Mouse (Mus musculus): ENCODE measurements around the gene Sgms2. TPM values are rescaled to one million over a fixed set of nuclear protein-coding genes. Genes with fewer than 3 reads are reported as not detected.
A peak's percentile ranks its signal among the peaks of the same experiment; 100 is the strongest.

Gene Sgms2
- polyA plus RNA-seq (2015; fragmentation: Nextera tagmentation; extraction: Ambion mirVana) = 0.61 and 0.71 TPM in 2 replicates

- Histone ChIP-seq H3K4me3 (replicated peaks) (peak within 1 kb of the TSS; percentile 77), H3K4me1 (replicated peaks) (peaks cover 12% of the 10 kb centered on the region), H3K36me3 (no peaks in the 10 kb centered on the region), H3K9me3 (no peaks in the 10 kb centered on the region), H3K4me2 (replicated peaks) (peak within 1 kb of the TSS; percentile 96), H3K9ac (replicated peaks) (peak within 1 kb of the TSS; percentile 75), H3K27ac (no peak within 1 kb of the TSS), H3K27me3 (peaks cover 65% of the 10 kb centered on the region)
- no peak for ATAC-seq
- WGBS = 87% methylated on average over 2 of the region's 2 CpGs
Measured at GRCm38 (mm10) chr3:131491361-131491925, at the start of gene Sgms2. Gene Sgms2 (minus strand): TSS chr3:131491411.

DNA sequence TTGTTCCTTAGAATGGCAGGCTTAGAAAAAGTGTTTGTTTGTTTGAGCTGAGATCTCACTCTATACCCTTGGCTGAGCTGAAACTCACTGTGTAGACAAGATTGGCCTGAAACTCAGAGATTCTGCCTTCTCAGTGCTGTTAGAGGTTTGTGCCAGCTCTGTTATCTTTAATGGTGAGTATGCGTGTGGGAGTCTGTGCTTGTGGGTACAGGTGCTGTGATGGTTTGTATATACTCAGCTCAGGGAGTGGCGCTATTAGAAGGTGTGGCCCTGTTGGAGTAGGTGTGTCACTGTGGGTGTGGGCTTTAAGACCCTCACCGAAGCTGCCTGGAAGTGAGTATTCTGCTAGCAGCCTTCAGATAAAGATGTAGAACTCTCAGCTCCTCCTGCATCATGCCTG is 34.0 kb upstream of the Sgms2 start:
- Histone ChIP-seq H3K4me1 (replicated peaks) (no peaks in the 10 kb centered on the region), H3K4me3 (replicated peaks) (no peak overlapping the region), H3K9ac (replicated peaks) (no peak overlapping the region), H3K9me3 (no peaks in the 10 kb centered on the region), H3K27ac (no peak overlapping the region), H3K36me3 (no peaks in the 10 kb centered on the region), H3K4me2 (replicated peaks) (no peak overlapping the region), H3K27me3 (no peaks in the 10 kb centered on the region)
- 87% methylated on average over 3 of the region's 3 CpGs for WGBS
- no peak for ATAC-seq

DNA sequence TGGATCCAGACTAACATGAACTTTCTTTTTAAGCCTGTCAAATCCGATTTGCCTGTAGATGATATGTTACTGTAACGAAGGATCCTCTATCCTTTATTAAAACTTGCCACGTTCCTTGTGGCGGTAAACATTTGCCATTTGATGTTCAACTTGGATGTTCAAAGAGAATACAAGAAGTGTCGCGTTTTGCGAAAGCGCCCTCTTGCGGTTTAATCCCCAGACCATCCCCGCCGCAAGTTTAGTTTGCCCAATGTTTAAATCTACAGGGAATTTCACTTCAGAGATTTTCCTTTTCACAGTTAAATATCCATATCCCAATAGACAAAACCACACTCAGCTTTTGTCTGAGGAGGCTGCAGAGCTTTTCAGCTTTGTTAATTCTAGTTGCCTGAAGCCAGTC is 33.6 kb upstream of the Sgms2 start:
- no peaks in the 10 kb centered on the region for H3K9me3 ChIP-seq

GRCm38 (mm10) chr3:131524210-131524609 is 33.0 kb upstream of the Sgms2 start:
- Histone ChIP-seq H3K27ac (no peak overlapping the region), H3K4me3 (replicated peaks) (no peak overlapping the region), H3K9me3 (no peaks in the 10 kb centered on the region), H3K4me1 (replicated peaks) (no peaks in the 10 kb centered on the region), H3K4me2 (replicated peaks) (no peak overlapping the region), H3K36me3 (no peaks in the 10 kb centered on the region), H3K27me3 (no peaks in the 10 kb centered on the region), H3K9ac (replicated peaks) (no peak overlapping the region)
- WGBS = 77% methylated on average over 5 of the region's 5 CpGs
- no peak for ATAC-seq

More for the DNA sequence above, 33.6 kb upstream of the Sgms2 start:
- H3K36me3 ChIP-seq = no peaks in the 10 kb centered on the region
- H3K27ac ChIP-seq = no peak overlapping the region
- H3K4me3 ChIP-seq (replicated peaks) = no peak overlapping the region
- H3K4me2 ChIP-seq (replicated peaks) = no peak overlapping the region
- H3K9ac ChIP-seq (replicated peaks) = no peak overlapping the region
- no peaks in the 10 kb centered on the region for H3K4me1 ChIP-seq (replicated peaks)
- no peak for ATAC-seq
- H3K27me3 ChIP-seq = no peaks in the 10 kb centered on the region
- 20% methylated on average over 11 of the region's 11 CpGs for WGBS

DNA sequence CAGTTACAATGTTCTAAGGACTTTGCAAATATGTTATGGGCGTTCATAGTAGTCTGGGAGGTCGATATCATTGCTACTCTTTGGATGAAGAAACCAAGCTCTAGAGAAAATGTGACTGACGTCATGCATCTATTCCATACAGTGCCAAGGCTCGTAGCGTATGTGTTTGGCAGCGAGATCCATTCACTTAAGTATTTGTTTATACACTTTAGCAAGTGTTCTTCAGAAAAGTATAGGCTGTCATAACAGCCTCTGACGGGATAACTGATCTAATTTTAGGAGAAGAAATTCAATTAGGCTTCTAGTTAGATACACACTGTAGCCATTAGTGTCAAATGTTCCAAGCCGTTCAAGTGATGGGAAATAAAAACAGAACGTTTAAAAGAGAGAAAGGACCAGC is 32.5 kb upstream of the Sgms2 start:
- H3K4me1 ChIP-seq (replicated peaks) = no peaks in the 10 kb centered on the region
- no peak overlapping the region for H3K4me3 ChIP-seq (replicated peaks)
- H3K27ac ChIP-seq = no peak overlapping the region
- H3K4me2 ChIP-seq (replicated peaks) = no peak overlapping the region
- WGBS = 85% methylated on average over 9 of the region's 9 CpGs
- H3K9ac ChIP-seq (replicated peaks) = no peak overlapping the region
- no peaks in the 10 kb centered on the region for H3K27me3 ChIP-seq
- H3K36me3 ChIP-seq = no peaks in the 10 kb centered on the region
- ATAC-seq = no peak
- no peaks in the 10 kb centered on the region for H3K9me3 ChIP-seq

DNA sequence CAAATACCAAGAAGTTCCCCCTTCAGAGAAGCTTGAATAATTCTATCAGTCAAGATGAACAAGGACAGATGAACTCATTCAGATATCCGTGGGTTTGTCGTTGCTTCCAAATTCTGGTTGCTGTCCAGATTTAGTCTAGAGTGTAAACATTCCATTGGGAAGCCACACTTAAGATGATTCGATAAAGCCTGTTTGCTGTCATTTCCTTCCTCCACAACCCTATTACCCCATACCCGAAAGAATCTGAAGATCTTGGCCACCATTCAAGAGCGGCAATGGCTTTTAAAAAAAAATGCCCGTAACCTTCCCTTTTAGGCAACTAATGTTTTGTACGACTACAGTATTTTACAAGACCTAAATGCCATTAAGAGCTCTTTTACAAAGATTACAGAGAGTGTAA is 31.0 kb upstream of the Sgms2 start:
- no peaks in the 10 kb centered on the region for H3K36me3 ChIP-seq
- H3K4me3 ChIP-seq (replicated peaks) = no peak overlapping the region
- no peaks in the 10 kb centered on the region for H3K4me1 ChIP-seq (replicated peaks)
- 85% methylated on average over 7 of the region's 7 CpGs for WGBS
- no peak overlapping the region for H3K4me2 ChIP-seq (replicated peaks)
- H3K9ac ChIP-seq (replicated peaks) = no peak overlapping the region
- no peaks in the 10 kb centered on the region for H3K27me3 ChIP-seq
- no peaks in the 10 kb centered on the region for H3K9me3 ChIP-seq
- no peak overlapping the region for H3K27ac ChIP-seq
- ATAC-seq = no peak

- Histone ChIP-seq H3K27ac (no peak overlapping the region), H3K9ac (replicated peaks) (no peak overlapping the region), H3K36me3 (no peaks in the 10 kb centered on the region), H3K4me3 (replicated peaks) (no peak overlapping the region), H3K27me3 (no peaks in the 10 kb centered on the region), H3K9me3 (no peaks in the 10 kb centered on the region), H3K4me2 (replicated peaks) (no peak overlapping the region), H3K4me1 (replicated peaks) (no peaks in the 10 kb centered on the region)
- 63% methylated on average over 4 of the region's 4 CpGs for WGBS
- ATAC-seq = no peak
Measured at GRCm38 (mm10) chr3:131521206-131521605, 30.0 kb upstream of the Sgms2 start.

DNA sequence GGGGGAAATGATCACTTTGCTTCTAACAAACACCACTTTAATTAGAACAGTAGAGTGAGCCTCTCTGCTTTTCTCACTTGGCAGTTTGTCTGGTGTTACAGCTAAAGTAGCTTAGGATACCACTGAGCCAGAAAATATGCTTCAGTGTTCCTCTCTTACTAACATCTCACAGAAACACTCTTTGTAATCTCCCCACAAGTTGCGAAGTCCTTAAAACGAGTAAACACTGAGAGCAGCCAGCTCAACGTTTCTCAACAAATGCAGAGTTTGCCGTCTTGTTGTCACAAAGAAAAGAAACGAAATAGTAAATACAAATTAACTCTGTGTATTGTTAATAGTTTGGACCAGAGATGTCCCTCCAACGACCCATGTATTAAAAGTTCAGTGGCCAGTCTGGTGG is 26.5 kb upstream of the Sgms2 start:
- WGBS = 74% methylated on average over 6 of the region's 6 CpGs
- Histone ChIP-seq H3K9me3 (no peaks in the 10 kb centered on the region), H3K9ac (replicated peaks) (no peak overlapping the region), H3K27ac (no peak overlapping the region), H3K4me1 (replicated peaks) (no peaks in the 10 kb centered on the region), H3K27me3 (no peaks in the 10 kb centered on the region), H3K4me2 (replicated peaks) (no peak overlapping the region), H3K36me3 (no peaks in the 10 kb centered on the region), H3K4me3 (replicated peaks) (no peak overlapping the region)
- no peak for ATAC-seq

DNA sequence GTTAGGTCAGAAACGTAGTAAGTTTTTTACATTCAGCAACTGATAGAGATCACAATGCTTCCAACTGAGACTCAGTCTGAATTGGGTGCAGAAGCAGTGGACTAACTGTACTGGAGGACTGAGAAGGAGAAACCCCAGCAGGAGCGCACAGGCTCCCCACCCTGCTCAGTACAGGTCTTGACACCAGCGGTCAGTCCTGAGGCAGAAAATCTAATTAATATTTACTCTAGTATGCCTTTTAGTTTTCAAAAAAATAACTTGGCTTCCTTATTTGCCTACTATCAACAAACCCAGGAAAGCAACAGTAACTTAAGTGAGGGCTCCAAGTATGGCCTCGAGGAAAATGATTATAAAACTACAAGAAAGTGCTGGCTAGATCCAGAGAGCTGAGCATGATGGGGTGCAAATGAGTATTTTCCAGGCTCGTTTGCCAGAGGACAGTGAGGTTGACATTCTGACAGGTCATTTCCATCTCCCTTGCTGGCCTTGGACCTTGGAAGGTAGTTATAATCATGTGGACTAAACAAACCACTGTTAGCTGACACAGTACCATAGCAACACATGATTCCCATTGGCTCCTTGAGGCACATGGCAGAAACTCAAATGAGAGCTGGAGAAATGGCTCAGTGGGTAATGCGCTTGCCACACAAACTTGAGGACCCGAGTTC is 25.3 kb upstream of the Sgms2 start:
- H3K9me3 ChIP-seq = no peaks in the 10 kb centered on the region

DNA sequence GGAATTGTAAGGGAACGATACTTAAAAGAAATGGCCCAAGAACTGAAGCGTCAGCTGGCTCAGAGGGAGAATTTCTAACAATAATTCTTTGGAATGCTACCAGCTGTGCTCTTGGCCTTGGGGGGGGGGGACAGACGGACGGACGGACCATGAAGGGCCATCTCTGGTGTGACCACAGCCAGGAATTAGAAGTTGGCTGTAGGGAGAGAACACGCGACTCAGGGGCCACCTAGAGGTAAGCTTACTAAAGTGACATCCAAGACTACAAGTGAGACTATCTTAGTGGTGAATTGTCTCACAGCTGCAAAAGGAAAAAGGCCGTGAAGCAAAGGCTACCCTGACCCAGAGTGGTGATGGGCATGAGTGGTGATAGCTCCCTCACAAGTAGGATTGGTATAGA is 20.4 kb upstream of the Sgms2 start:
- H3K4me3 ChIP-seq (replicated peaks) = no peak overlapping the region
- no peaks in the 10 kb centered on the region for H3K9me3 ChIP-seq
- H3K27ac ChIP-seq = no peak overlapping the region
- no peak overlapping the region for H3K9ac ChIP-seq (replicated peaks)
- 63% methylated on average over 8 of the region's 8 CpGs for WGBS
- H3K36me3 ChIP-seq = no peaks in the 10 kb centered on the region
- no peak overlapping the region for H3K4me2 ChIP-seq (replicated peaks)
- no peak for ATAC-seq
- no peaks in the 10 kb centered on the region for H3K4me1 ChIP-seq (replicated peaks)
- H3K27me3 ChIP-seq = no peaks in the 10 kb centered on the region

More for the DNA sequence above, 25.3 kb upstream of the Sgms2 start:
- H3K9ac ChIP-seq (replicated peaks) = no peak overlapping the region
- no peaks in the 10 kb centered on the region for H3K4me1 ChIP-seq (replicated peaks)
- H3K36me3 ChIP-seq = no peaks in the 10 kb centered on the region
- H3K4me3 ChIP-seq (replicated peaks) = no peak overlapping the region
- no peak for ATAC-seq
- no peak overlapping the region for H3K4me2 ChIP-seq (replicated peaks)
- no peak overlapping the region for H3K27ac ChIP-seq
- H3K27me3 ChIP-seq = no peaks in the 10 kb centered on the region
- WGBS = 85% methylated on average over 7 of the region's 7 CpGs

DNA sequence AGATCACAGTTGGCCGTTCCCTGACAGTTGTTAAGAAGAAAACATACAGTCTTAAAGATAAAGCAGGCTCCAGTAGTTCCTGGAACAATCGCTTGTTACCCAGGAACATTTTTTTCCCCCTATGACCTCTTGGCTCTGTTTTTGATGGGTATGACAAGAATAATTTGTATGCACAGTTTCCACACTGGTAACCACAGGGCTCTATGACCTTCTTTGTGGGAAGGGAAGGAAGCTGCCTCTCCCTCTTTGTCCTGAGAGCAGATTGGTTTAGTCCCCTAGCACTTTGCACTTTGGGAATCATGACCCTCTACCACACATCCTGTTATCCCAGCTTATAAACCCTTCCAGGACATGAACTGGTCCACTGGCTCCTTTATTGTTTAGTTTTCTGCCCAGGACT is 16.8 kb upstream of the Sgms2 start:
- no peak overlapping the region for H3K27ac ChIP-seq
- 79% methylated on average over 2 of the region's 2 CpGs for WGBS
- no peak for ATAC-seq
- H3K4me3 ChIP-seq (replicated peaks) = no peak overlapping the region
- no peak overlapping the region for H3K9ac ChIP-seq (replicated peaks)
- no peaks in the 10 kb centered on the region for H3K36me3 ChIP-seq
- H3K9me3 ChIP-seq = no peaks in the 10 kb centered on the region
- H3K4me2 ChIP-seq (replicated peaks) = no peak overlapping the region
- no peaks in the 10 kb centered on the region for H3K4me1 ChIP-seq (replicated peaks)
- peaks cover 3% of the 10 kb centered on the region; the same call in 1 of the 2 replicates for H3K27me3 ChIP-seq

DNA sequence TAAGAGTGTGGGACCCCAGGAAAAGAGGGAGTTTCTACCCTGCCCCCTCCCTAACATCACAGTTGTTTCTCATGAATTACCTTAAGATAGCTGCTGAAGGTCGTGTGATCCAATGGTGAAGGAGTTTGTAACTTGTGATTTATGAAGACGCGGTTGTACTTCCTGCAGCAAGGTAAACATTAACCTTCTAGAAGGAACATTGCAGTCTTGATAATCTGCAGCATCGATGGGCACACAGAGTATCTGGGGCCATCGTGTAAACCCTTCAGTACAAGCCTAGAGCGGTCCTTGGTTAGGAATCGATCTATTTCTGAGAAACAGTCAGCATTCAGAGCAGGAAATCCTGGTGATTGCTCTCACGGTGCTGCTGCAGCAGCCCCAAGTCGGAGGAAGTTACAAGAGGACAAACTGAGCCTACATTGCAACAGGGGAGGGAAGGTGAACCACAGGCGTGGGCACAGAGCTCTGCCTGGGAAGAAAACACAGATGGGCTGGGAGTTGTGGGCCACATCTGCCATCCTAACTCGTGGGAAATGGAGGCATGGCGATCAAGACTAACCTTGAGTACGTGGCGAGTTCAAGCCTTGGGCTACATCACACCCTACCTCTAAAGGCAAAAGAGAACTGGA is 13.5 kb upstream of the Sgms2 start:
- no peaks in the 10 kb centered on the region for H3K4me1 ChIP-seq (replicated peaks)
- no peaks in the 10 kb centered on the region for H3K36me3 ChIP-seq
- H3K4me2 ChIP-seq (replicated peaks) = no peak overlapping the region
- ATAC-seq = no peak
- peaks cover 3% of the 10 kb centered on the region; the same call in 1 of the 2 replicates for H3K27me3 ChIP-seq
- 93% methylated on average over 14 of the region's 14 CpGs for WGBS
- no peak overlapping the region for H3K27ac ChIP-seq
- H3K9me3 ChIP-seq = no peaks in the 10 kb centered on the region
- H3K9ac ChIP-seq (replicated peaks) = no peak overlapping the region
- H3K4me3 ChIP-seq (replicated peaks) = no peak overlapping the region

Measured in midbrain, embryonic 13.5 days (tissue).